Mouse (Mus musculus) v-Abl transformed pro-B cells (cell line): Measurements from ENCODE around the gene Slc25a21.

Experiments used
- in situ Hi-C, 2 experiments: fragments of 400-800 bp; cut with MboI; formaldehyde crosslinking; loops; one replicate each; pipeline ENCODE4 v1.15.1; 2025; ENCODE audit not compliant: unreplicated experiment in 2 of 2

Slc25a21 gene

DNA sequence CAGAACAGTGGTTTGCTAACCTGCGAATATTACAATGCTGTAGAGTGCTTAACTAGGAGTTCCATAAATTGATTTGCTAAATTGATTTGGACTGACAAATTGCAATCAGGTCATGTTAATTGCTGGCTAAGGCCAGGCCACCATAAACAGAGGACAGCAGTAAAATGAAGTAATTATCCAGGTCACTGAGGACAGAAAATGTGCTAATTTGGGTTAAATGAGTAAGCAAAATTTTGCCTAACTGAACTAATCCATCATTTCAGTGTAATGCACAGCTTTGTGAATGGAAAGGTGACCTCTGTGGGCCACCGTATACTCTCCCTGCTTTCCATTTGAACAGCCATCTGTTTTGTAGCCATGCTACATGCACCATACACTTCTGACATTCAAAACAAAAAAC, 124.7 kb downstream of the Slc25a21 start:
- in situ Hi-C loops: no loop called here

- in situ Hi-C loops: no loop called here
These were observed 128.7 kb downstream of the Slc25a21 start for GRCm38 (mm10) chr12:57068607-57069006.

GRCm38 (mm10) chr12:57019737-57020136, 177.5 kb downstream of the Slc25a21 start:
- in situ Hi-C loops: no loop called here

DNA sequence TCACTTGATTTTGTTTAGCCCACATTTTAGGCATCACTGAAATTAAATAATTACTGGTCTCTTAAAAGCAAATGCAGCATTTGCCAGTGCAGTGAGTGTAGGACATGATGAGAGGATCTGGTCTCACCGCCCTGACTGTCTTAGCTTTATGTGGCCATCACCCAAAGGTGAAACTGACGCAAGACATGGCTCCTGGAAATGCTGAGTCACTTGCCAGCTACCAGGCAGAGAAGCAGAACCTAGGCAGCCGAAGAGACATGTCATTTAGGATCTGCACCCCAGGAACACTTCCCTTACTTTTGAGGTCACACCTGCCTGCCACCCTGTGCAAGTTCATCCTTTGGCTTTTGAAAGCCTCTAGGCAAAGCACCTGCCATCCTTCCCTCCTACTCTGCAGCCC, 180.4 kb downstream of the Slc25a21 start:
- in situ Hi-C loops: no loop called here

DNA sequence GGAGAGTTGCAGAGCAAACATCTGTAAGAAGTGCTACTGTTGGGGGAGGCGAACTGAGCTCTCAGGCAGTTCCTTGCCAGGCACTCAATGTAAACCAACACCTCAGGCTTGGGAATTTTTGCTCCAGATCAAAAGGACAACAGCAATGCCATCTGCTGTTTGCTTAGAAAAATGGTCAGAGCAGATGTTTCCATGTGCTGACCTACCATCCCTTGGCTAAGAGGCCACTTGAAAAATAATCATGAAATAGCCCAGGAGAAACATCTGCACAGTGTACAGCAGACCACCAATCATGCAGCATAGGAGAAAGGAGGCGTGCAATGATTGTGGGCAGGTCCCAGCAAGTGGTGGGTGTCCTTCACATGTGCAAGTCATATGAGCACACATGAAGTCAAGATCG, 180.9 kb downstream of the Slc25a21 start:
- in situ Hi-C loops: no loop called here

GRCm38 (mm10) chr12:57009010-57009409, 188.3 kb downstream of the Slc25a21 start:
- in situ Hi-C loops: no loop called here

DNA sequence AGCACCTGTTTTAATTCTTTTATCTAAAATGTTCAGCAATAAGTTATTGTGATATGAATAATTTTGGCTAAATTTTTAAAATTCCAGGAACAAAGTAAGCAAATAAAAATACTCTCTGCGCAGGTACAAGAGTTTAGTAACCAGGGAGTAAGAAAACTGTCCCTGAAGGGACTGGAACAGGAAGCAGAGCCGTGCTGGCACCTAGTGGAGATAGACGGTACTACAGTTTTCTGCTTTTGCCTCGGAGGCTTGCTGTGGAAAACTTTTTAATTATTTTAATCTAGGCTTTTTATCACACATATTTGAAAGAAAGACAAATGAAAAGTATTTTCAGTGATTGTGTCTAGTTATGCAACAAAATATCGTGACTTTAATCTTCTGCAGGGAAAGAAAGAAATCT, 211.2 kb downstream of the Slc25a21 start:
- in situ Hi-C loops: loop anchor here (10.0 to 25.0 kb wide), 3 partner anchors 931 to 1474 kb away; no protein-coding TSS in a partner anchor

- in situ Hi-C loops: loop anchor here (10.0 to 25.0 kb wide), 3 partner anchors 927 to 1470 kb away; no protein-coding TSS in a partner anchor
These were observed 215.1 kb downstream of the Slc25a21 start for GRCm38 (mm10) chr12:56982066-56982626.

DNA sequence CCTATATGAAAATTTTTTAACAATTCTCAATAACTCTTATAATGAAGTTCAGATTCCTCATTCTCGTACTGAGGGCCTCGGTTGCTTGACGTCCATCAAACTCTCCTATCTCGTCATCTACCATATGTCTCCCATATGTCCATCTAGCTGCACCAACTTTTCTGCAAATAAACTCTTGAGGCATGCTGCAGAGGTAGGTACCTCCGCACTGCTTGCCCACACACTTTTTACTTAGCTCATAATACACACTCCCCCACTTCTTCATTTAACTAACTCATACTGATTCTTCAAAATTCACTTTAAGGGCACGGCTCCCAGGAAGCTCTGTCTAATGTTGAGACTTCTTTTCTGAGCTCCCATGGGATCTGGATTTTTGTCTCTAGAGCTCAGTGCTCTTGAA, 222.0 kb downstream of the Slc25a21 start:
- in situ Hi-C loops: loop anchor here in 1 of 2 experiments (25.0 kb wide), 2 partner anchors 1113 to 1463 kb away; no protein-coding TSS in a partner anchor

- in situ Hi-C loops: no loop called here
These were observed 234.0 kb downstream of the Slc25a21 start for GRCm38 (mm10) chr12:56963236-56963635.

- in situ Hi-C loops: no loop called here
These were observed 237.8 kb downstream of the Slc25a21 start for GRCm38 (mm10) chr12:56959230-56960051.

DNA sequence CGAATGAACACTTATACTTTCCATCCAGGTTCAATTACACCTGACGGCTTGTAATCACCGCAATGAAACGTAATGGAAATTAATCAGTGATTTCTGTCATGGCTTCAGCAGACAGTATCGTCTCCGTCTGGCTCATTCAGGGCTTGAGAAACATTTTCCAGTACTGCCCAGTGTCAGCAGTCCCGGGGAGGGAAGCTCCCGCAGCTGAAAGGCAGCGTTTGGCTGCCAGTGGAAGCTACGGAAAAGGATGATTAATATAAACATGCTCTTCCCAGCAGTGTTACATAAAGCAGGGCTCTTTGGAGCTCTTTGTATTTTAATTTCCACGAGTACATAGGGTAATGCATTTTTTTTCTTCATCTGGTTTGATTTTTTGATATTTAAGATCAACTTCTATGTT, 239.0 kb downstream of the Slc25a21 start:
- in situ Hi-C loops: no loop called here

DNA sequence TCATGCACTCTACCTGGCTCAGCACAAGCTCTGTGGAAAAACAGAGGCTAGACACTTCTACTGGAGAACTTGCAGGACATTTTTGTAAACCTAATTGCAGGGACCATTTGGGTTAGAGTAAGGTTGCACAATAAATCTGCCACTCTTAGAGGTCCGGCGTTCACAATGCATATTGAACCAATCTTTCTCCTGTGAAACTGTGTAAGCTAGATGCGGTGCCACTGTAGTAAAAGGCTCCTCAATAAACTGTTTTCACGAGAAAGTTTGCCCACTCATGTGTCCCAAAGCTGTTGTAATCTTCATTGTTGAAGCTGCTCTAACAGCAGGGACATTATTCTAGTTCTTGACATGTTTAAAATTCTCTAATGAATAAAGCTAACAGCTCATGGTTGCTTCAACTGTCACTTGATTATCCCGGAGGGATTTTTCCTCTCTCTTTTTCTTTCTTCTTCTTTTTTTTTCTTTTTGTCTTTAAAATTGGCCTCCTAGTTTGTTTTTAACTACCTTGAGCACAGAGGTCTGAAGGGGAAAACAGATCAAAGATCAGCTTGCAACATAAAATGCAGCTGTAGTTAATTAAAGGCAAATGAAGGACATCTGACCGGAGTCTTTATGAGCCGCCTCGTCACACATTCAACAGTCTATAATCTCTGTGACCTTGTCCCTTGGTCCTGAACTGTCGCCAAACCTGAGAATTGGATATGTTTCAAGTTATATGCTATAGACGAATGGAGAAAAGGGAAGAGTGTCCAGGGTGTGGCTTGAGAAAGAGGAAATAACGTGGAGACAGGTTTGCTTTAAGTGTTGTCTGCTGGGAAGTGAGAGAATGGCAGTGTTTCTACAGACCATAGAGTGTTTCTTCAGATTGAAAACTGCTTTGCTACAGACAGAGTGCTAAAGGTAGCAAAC, 245.3 kb downstream of the Slc25a21 start:
- in situ Hi-C loops: no loop called here

DNA sequence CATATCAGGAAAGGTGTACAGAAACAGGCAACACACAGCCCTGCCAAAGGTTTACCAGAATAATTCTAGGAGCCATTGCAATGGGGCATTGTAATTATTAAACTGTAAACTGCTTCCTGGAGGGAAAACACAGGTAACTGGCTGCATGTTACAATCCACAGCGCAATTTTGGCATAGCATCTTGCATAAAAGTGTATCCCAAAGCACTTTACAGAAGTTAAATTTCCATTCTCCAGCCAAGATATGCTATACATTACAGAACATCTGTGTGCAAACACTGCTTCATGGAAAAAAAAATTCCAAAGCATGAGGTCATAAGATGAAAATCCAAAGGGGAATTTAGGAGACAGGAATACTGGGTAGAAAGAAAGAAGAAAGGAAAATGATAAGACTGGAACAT, 253.0 kb downstream of the Slc25a21 start:
- in situ Hi-C loops: no loop called here

DNA sequence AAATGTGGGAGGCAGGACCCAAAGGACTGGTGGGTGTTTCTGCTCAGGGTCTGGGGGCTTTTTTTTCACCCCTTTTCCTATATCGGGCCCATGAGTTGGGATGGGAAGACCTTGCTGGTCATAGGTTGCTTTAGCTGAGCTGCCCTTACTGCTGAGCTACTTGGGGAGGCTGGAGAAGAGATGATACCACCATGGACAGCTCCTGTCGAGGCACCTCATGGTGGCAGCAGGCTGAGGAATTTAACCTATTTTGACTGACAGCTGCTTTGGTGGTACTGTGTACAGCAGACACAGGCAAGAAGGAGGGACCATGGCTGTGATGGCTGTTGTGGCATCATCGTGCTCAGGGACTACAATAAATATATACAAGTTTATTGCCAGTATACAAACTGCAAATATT, 256.4 kb downstream of the Slc25a21 start:
- in situ Hi-C loops: no loop called here

DNA sequence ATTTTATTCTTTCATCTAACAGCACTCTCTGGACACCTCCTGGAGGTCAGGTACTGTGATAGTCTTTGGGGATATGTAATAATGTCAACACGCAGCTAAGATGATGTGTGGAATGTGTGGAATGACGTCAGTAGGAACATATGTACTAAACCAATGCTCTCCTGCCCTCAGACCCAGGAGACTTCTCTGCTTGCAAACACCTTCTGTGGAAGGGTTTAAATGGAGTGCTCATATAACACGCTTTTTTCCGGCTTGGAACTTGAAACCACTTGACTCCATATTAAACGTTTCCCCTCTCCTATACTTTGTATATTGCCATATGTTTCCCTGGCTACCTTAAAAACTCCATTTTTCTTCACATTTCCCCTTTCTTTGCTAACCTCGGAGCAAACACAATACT, 279.1 kb downstream of the Slc25a21 start:
- in situ Hi-C loops: no loop called here

DNA sequence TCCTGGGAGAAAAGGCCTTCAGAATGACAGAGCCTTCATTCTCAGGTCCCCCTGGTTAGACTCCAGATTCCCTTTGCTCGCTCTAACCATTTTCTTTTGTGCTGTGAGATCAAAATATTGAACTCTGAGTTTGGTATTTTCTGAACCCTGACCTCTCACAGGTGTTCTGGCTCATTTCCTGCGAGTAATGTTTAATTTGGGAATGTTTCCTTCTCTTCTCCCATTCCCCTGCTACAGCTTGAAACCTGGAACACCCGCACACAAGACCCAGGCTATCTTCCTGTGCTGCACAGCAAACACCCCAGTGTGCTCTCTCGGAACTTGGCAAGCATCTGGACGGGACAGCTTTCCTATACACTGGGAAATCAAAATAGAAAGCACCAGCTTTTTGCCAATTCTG, 290.8 kb downstream of the Slc25a21 start:
- in situ Hi-C loops: no loop called here

- in situ Hi-C loops: no loop called here
These were observed 291.5 kb downstream of the Slc25a21 start for GRCm38 (mm10) chr12:56905652-56906305.

GRCm38 (mm10) chr12:56905222-56905621, 292.1 kb downstream of the Slc25a21 start:
- in situ Hi-C loops: no loop called here

DNA sequence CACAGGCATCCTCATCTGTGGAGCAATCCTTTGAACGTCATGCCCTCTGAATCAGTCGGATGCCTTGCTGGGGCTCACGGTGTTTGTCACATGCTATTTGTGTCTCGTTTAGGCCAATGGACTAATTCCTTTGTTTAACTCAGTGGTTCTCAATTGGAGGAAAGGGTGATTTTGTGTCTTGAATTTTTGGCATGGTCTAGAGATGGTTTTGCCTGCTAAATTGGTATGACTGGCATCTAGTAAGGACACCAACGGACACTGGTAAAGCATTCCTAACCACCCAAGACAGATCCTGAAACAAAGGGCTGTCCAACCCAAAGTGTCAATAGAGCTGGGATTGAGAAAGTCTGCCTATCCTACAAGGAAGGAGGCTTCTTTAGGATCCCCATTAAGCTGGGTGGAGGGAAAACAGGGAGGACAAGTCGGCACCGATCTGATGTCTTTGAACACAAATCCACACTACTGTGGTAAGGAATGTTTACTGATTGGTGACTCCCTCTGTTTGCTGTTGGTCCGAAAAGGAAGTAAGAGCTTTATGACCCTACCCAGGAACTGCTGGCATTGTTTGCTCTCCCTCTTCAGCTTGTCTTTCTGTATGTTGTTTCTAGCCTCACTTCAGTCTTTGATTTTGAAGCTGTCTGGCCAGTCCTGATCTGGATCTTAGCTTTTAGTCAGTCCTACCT, 294.4 kb downstream of the Slc25a21 start:
- in situ Hi-C loops: no loop called here
